Mouse (Mus musculus) naive thymus-derived CD4-positive, alpha-beta T cell, adult 5 months (primary cell): ENCODE data around the gene Zscan4-ps3. TPM values are rescaled to one million over a fixed set of nuclear protein-coding genes. Genes with fewer than 3 reads are reported as not detected.

Experiments used
- polyA plus RNA-seq: library from polyadenylated mRNA; unstranded; fragments of 100-300 nt; shearing (Covaris generic); gene quantifications from one replicate; pipeline ENCODE4 v1.2.1, GENCODE M21; 2017

Zscan4-ps3 gene
- not detected for polyA plus RNA-seq

DNA sequence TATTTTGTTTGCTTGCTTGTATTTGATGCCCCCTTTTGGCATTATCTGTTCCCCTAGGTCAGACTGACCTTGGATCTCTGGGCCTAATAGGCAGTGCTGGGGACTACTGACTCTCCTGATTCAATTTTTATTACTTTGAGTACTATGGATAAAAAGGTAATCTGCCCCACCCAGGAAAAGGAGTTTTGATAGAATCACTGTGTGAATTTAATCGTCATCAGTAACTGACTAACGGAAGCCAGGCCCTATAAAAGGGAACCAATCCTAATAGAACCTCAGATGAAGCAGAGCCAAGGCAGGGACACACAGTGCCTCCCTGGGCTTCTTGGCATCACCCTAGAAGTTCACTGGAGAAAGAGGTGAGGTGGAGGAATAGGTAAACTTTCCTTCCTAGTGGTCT is at the start of gene Zscan4-ps3:
Zscan4-ps3 (plus strand) TSS at position 301 of the 400 bp plus-strand sequence.

Other genes starting within 250 kb of the Zscan4-ps3 start
- gene Zscan4f, start 211.4 kb upstream of the Zscan4-ps3 start, polyA plus RNA-seq: not detected
- not detected for gene Zscan4-ps2, start 95.0 kb upstream of the Zscan4-ps3 start, polyA plus RNA-seq
- gene Vmn1r72, start 70.8 kb downstream of the Zscan4-ps3 start, polyA plus RNA-seq: not detected
- gene Vmn1r73, start 121.0 kb downstream of the Zscan4-ps3 start, polyA plus RNA-seq: not detected
- not detected for gene Vmn1r74, start 224.7 kb downstream of the Zscan4-ps3 start, polyA plus RNA-seq